Mouse (Mus musculus) thymus, adult 2 months (tissue): ENCODE data around the gene Carmil1. TPM values are rescaled to one million over a fixed set of nuclear protein-coding genes. Genes with fewer than 3 reads are reported as not detected.

Experiments
- DNase-seq: peaks from one replicate; pipeline ENCODE4 v3.0.0; 2021
- H3K27ac ChIP-seq: fragments of 200-500 bp; 2 replicates; pipeline ENCODE4 v1.5.1; 2012; ENCODE audit warnings: low read length, control low read depth; ENCODE audit not compliant: control insufficient read depth, insufficient read depth
- H3K27me3 ChIP-seq: fragments of 200-500 bp; 2 replicates; pipeline ENCODE4 v1.6.1; 2012; ENCODE audit warnings: mild to moderate bottlenecking, low read length, moderate library complexity, mixed read lengths; ENCODE audit not compliant: control insufficient read depth, insufficient read depth
- H3K36me3 ChIP-seq: fragments of 200-500 bp; 2 replicates; pipeline ENCODE4 v1.6.1; 2012; ENCODE audit warnings: mild to moderate bottlenecking, low read length, moderate library complexity; ENCODE audit not compliant: control insufficient read depth, insufficient read depth
- H3K4me1 ChIP-seq: fragments of 200-500 bp; replicated peaks from 2 replicates; pipeline ENCODE4 v1.6.1; 2012; ENCODE audit warnings: low read length; ENCODE audit not compliant: control insufficient read depth, insufficient read depth
- H3K4me3 ChIP-seq: fragments of 200-500 bp; 2 replicates; pipeline ENCODE4 v1.5.1; 2012; ENCODE audit warnings: mild to moderate bottlenecking, low read length, control low read depth, moderate library complexity; ENCODE audit not compliant: control insufficient read depth, insufficient read depth
- CTCF ChIP-seq: fragments of 200-500 bp; IDR thresholded peaks from 2 replicates; pipeline ENCODE4 v1.5.1; 2012; ENCODE audit warnings: mild to moderate bottlenecking, control low read depth, low read length, moderate library complexity, borderline replicate concordance; ENCODE audit not compliant: control insufficient read depth, poor library complexity, insufficient read depth; ENCODE audit errors: extremely low read depth
- POLR2A ChIP-seq: fragments of 200-500 bp; IDR thresholded peaks from 2 replicates; pipeline ENCODE4 v1.6.1; 2012; ENCODE audit warnings: mild to moderate bottlenecking, low read length, control low read depth, moderate library complexity; ENCODE audit not compliant: control insufficient read depth, poor library complexity, insufficient read depth; ENCODE audit errors: extremely low read depth
- WGBS: fragments of 180-500 bp; shearing (Covaris S2); methylation state at CpG from one replicate; pipeline ENCODE4 v1.1.7; 2018; 5-methylcytosine and 5-hydroxymethylcytosine counted together
- polyA plus RNA-seq: library from polyadenylated mRNA; depleted of rRNA; stranded (reverse); fragments of >200 nt; gene quantifications from 2 replicates; pipeline ENCODE4 v1.2.3, GENCODE M21; 2012

Carmil1 gene
- polyA plus RNA-seq, 1 experiment, result 2.1 TPM

DNA sequence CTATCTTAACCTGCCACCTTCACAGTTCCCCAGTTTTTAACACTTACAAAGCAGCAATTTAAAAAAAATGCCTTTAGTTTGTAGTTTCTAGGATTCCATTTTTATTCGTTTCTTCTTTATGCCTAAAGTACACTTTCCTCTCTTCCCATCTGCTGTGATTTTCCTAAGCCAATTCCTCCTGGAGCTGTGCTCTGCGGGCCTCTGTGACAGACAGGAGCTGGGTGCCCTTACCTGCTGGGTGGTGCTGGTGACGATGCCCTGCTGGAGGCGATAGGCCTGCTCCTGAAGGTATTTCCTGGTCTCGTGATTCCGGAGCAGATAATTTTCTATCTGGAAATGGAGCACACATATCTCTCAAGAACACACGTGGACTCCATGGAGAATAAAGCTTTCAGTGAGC is 198.9 kb downstream of the Carmil1 start:
- no peaks in the 10 kb centered on the region; the same call in 1 of the 2 replicates for H3K4me1 ChIP-seq

DNA sequence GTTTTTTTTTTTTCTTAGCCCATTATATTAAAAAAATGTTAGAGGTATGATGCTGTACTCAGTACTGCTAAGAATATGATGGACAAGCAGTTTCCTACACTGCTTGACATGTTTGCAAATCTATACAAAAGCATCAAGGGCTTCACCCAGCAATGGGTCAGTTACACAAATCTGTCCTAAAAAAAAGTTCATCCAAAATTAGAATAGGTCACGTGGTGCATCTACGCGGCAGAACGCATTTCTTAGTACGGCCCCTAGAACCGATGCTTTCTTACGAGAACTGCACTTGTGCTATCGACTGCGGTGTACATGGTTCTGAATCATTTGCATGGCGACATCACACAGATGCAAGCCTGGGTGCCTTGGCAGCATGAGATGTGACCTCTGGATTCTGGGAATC is 208.0 kb downstream of the Carmil1 start:
- WGBS, result 97% methylated on average over 10 of the region's 10 CpGs
- DNase-seq, result no peak

More for the DNA sequence above, 198.9 kb downstream of the Carmil1 start:
- Histone ChIP-seq H3K4me3 (no peak overlapping the region), H3K27ac (no peak overlapping the region), H3K36me3 (no peaks in the 10 kb centered on the region), H3K27me3 (no peaks in the 10 kb centered on the region)
- DNase-seq, result no peak
- no peak for TF ChIP-seq POLR2A
- WGBS, result 94% methylated on average over 7 of the region's 7 CpGs

DNA sequence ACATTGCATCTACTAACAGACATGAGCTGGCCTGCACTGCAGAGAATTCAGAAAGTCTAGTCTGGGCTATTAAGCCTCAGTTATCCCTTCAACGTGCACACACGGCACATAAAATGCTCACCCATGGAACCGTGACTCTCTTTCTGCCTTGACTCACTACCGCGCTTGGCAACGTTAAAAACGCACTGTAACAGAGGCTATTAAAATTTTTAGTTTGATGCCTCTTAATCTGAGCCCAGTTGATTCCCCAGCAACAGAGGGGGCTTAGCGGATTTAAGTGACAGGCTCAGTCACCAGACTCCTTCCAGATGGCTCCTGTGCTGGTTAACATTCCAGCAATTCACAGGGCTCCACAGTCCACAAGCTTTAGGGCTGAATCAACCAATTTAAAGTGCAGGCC is 213.0 kb downstream of the Carmil1 start:
- Histone ChIP-seq H3K27me3 (no peaks in the 10 kb centered on the region), H3K27ac (no peak overlapping the region), H3K4me1 (no peaks in the 10 kb centered on the region), H3K4me3 (no peak overlapping the region), H3K36me3 (no peaks in the 10 kb centered on the region)
- TF ChIP-seq CTCF (no peak), POLR2A (no peak)
- no peak for DNase-seq
- 96% methylated on average over 8 of the region's 8 CpGs for WGBS

More for the DNA sequence above, 208.0 kb downstream of the Carmil1 start:
- no peak overlapping the region for H3K27ac ChIP-seq
- TF ChIP-seq CTCF, result no peak
- TF ChIP-seq POLR2A, result no peak
- no peaks in the 10 kb centered on the region for H3K27me3 ChIP-seq
- H3K36me3 ChIP-seq, result no peaks in the 10 kb centered on the region
- H3K4me3 ChIP-seq, result no peak overlapping the region
- H3K4me1 ChIP-seq, result no peaks in the 10 kb centered on the region

DNA sequence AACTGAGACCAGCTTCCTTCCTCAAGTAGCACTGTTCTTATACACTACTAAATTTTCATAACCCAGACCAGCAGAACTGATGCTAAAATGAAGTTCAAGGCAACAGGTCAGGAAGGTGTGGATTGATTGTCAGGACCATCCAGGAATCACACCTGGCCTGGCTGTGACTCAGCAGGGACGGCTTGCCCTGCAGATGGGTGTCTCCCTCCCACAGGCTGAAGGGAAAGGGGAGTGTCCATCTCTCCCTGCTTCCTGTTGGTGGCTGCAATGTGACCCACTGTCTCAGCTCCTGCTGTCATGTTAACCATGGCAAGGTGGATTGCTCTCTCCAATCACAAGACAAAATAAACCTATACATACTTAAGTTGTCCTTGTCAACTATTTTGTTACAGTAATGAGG is 215.1 kb downstream of the Carmil1 start:
- TF ChIP-seq POLR2A (no peak), CTCF (no peak)
- 52% methylated on average over 1 of the region's 1 CpGs for WGBS
- H3K4me3 ChIP-seq, result no peak overlapping the region
- H3K36me3 ChIP-seq, result no peaks in the 10 kb centered on the region
- no peak for DNase-seq
- no peaks in the 10 kb centered on the region for H3K27me3 ChIP-seq
- H3K27ac ChIP-seq, result no peak overlapping the region
- H3K4me1 ChIP-seq, result no peaks in the 10 kb centered on the region

- Histone ChIP-seq H3K27me3 (no peaks in the 10 kb centered on the region), H3K4me3 (no peak overlapping the region), H3K36me3 (no peaks in the 10 kb centered on the region), H3K27ac (no peak overlapping the region), H3K4me1 (no peaks in the 10 kb centered on the region)
- WGBS, result 93% methylated on average over 4 of the region's 4 CpGs
- TF ChIP-seq POLR2A (no peak), CTCF (no peak)
- DNase-seq, result no peak
These were observed 217.8 kb downstream of the Carmil1 start for GRCm38 (mm10) chr13:24062770-24063169.

DNA sequence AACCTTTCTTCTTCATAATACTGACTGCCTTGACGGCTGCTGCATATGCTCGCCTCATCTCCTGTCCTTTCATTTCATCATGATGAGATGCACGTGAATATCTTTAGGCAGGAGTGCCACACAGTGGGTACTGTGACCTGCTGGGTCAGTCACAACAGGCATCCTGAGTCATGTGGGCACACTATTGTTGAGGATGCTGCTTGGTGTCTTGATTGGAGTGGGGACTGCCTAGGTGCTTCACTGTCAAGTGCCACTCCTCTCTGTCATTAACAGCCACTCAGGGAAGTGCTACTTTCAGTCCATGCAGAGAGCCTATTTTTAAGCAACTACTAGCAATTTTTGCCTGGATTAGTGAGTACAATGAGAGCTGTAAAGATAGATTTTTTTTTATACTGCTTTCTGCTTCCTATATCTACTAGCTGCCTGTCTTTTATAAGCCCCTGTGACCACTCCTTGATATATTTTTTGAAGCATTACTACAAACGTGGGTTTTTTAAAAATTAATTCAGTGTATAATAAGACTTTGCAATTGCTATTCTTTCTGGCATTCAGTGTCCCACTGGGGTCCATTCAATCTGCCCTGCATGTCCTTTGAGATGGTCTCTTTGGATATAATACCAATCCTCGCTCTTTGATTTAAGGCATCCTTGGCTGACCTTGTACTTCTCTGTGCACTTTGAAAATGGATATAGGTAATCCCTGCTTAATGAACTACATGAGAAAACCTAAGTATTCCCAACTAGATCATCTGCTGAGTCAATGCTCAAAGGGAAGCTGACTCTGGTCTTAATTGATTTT is 225.3 kb downstream of the Carmil1 start:
- DNase-seq, result no peak
- 89% methylated on average over 5 of the region's 5 CpGs for WGBS
- no peak overlapping the region for H3K27ac ChIP-seq
- no peaks in the 10 kb centered on the region for H3K27me3 ChIP-seq
- no peaks in the 10 kb centered on the region for H3K36me3 ChIP-seq
- H3K4me3 ChIP-seq, result no peak overlapping the region
- TF ChIP-seq POLR2A (no peak), CTCF (no peak)
- no peaks in the 10 kb centered on the region for H3K4me1 ChIP-seq
